Mouse (Mus musculus) liver, embryonic 14.5 days (tissue): ENCODE data around the gene Fgfr2. TPM values are rescaled to one million over a fixed set of nuclear protein-coding genes. Genes with fewer than 3 reads are reported as not detected.

Source experiments
- ATAC-seq: fragments of 200-750 bp; cut with Nextera tagmentation; 2 replicates; pipeline ENCODE4 v1.8.0; 2017; ENCODE audit warnings: moderate number of reproducible peaks, mild to moderate bottlenecking, moderate library complexity; ENCODE audit not compliant: insufficient read depth
- DNase-seq, 3 experiments: peaks; one replicate each; pipeline ENCODE4 v3.0.0-alpha.2; 2012 to 2013; ENCODE audit warnings: low read depth in 3 of 3, low spot score in 3 of 3
- H3K27ac ChIP-seq: fragments of 300-500 bp; sonication (generic); 2 replicates; pipeline ENCODE4 v1.5.1; 2014; ENCODE audit warnings: moderate library complexity, mild to moderate bottlenecking, control low read depth, inconsistent platforms
- H3K27me3 ChIP-seq: fragments of 300-500 bp; sonication (generic); 2 replicates; pipeline ENCODE4 v1.6.1; 2014; ENCODE audit warnings: mild to moderate bottlenecking, low read length, moderate library complexity; ENCODE audit not compliant: control insufficient read depth, insufficient read depth
- H3K36me3 ChIP-seq: fragments of 300-500 bp; sonication (generic); replicated peaks from 2 replicates; pipeline ENCODE4 v1.6.1; 2014; ENCODE audit warnings: low read depth; ENCODE audit not compliant: control insufficient read depth, insufficient read depth
- H3K4me1 ChIP-seq, 2 experiments: fragments of 200-500 bp in 1 of 2; fragments of 300-500 bp in 1 of 2; sonication (generic) in 1 of 2; replicated peaks; 2 replicates each; pipeline ENCODE4 v1.6.1; 2012 to 2014; ENCODE audit warnings: antibody characterized with exemption in 1 of 2, inconsistent platforms in 1 of 2, low read length in 1 of 2; ENCODE audit not compliant: control insufficient read depth in 2 of 2, insufficient read depth in 2 of 2
- H3K4me2 ChIP-seq: fragments of 300-500 bp; sonication (generic); 2 replicates; pipeline ENCODE4 v1.6.1; 2014; ENCODE audit warnings: low read depth, mild to moderate bottlenecking, control low read depth, moderate library complexity
- H3K4me3 ChIP-seq, 2 experiments: fragments of 200-500 bp in 1 of 2; fragments of 300-500 bp in 1 of 2; sonication (generic) in 1 of 2; 2 replicates each; pipeline ENCODE4 v1.5.1; 2012 to 2014; ENCODE audit warnings: low read depth in 2 of 2, low read length in 2 of 2, mild to moderate bottlenecking in 2 of 2, control low read depth in 1 of 2, inconsistent platforms in 1 of 2, moderate library complexity in 1 of 2; ENCODE audit not compliant: insufficient read depth in 1 of 2
- H3K9ac ChIP-seq: fragments of 300-500 bp; sonication (generic); replicated peaks from 2 replicates; pipeline ENCODE4 v1.6.1; 2014; ENCODE audit warnings: mild to moderate bottlenecking, control low read depth, moderate library complexity
- H3K9me3 ChIP-seq: fragments of 300-500 bp; sonication (generic); 2 replicates; pipeline ENCODE4 v1.6.1; 2016; ENCODE audit warnings: low read length, mixed read lengths; ENCODE audit not compliant: control insufficient read depth
- CTCF ChIP-seq: IDR thresholded peaks from 2 replicates; pipeline ENCODE4 v1.5.1; 2016; ENCODE audit warnings: antibody characterized with exemption, low read depth, control low read depth
- EP300 ChIP-seq: IDR thresholded peaks from 2 replicates; pipeline ENCODE4 v1.6.1; 2016; ENCODE audit warnings: antibody characterized with exemption, low read depth
- WGBS: fragments of 180-500 bp; shearing (Covaris S2); extraction: QIAGEN DNeasy Blood & Tissue Kit; methylation state at CpG from one replicate; pipeline ENCODE4 v1.1.7; 2014; ENCODE audit not compliant: insufficient replicate concordance; 5-methylcytosine and 5-hydroxymethylcytosine counted together
- polyA plus RNA-seq, 2 experiments: library from polyadenylated mRNA; depleted of rRNA in 1 of 2; stranded (reverse) in 1 of 2; unstranded in 1 of 2; fragments of >200 nt; fragmentation: Nextera tagmentation in 1 of 2; extraction: Ambion mirVana in 1 of 2; gene quantifications; 2 replicates each; pipeline versions ENCODE4 v1.2.1 to v1.2.3; 2012 to 2014

Gene Fgfr2
- polyA plus RNA-seq, 2 experiments, result 7.9 to 8.8 TPM

- no peak for TF ChIP-seq EP300
- no peak overlapping the region for H3K4me2 ChIP-seq
- H3K36me3 ChIP-seq, result no peaks in the 10 kb centered on the region
- WGBS, result 57% methylated on average over 7 of the region's 7 CpGs
- no peaks in the 10 kb centered on the region for H3K9me3 ChIP-seq
- no peak for ATAC-seq
- H3K4me1 ChIP-seq, result peaks cover 14 to 23% of the 10 kb centered on the region in 2 experiments
- H3K27ac ChIP-seq, result no peak overlapping the region
- H3K4me3 ChIP-seq, result no peak overlapping the region
- no peak overlapping the region for H3K9ac ChIP-seq
- H3K27me3 ChIP-seq, result no peaks in the 10 kb centered on the region
- DNase-seq, result no peak
These were observed 864.3 kb downstream of the Fgfr2 start for GRCm38 (mm10) chr7:132258817-132259216.

GRCm38 (mm10) chr7:132258216-132258615 is 864.9 kb downstream of the Fgfr2 start:
- TF ChIP-seq CTCF (no peak), EP300 (no peak)
- Histone ChIP-seq H3K27me3 (no peaks in the 10 kb centered on the region), H3K4me2 (no peak overlapping the region), H3K27ac (no peak overlapping the region), H3K9me3 (no peaks in the 10 kb centered on the region), H3K4me3 (no peak overlapping the region), H3K9ac (no peak overlapping the region), H3K4me1 (peaks cover 12 to 23% of the 10 kb centered on the region in 2 experiments), H3K36me3 (no peaks in the 10 kb centered on the region)
- ATAC-seq (no peak), DNase-seq (no peak)
- WGBS, result 62% methylated on average over 5 of the region's 5 CpGs

- WGBS, result 74% methylated on average over 5 of the region's 5 CpGs
- peaks cover 0 to 2% of the 10 kb centered on the region in 2 experiments; a peak in 1 of 4 replicates for H3K4me1 ChIP-seq
- TF ChIP-seq EP300, result no peak
- no peak for TF ChIP-seq CTCF
- no peak overlapping the region for H3K4me3 ChIP-seq
- H3K27ac ChIP-seq, result no peak overlapping the region
- ATAC-seq (no peak), DNase-seq (no peak)
- no peak overlapping the region for H3K9ac ChIP-seq
- no peaks in the 10 kb centered on the region for H3K36me3 ChIP-seq
- H3K4me2 ChIP-seq, result no peak overlapping the region
- no peaks in the 10 kb centered on the region for H3K27me3 ChIP-seq
- H3K9me3 ChIP-seq, result no peaks in the 10 kb centered on the region
These were observed 869.6 kb downstream of the Fgfr2 start for GRCm38 (mm10) chr7:132253513-132253912.

DNA sequence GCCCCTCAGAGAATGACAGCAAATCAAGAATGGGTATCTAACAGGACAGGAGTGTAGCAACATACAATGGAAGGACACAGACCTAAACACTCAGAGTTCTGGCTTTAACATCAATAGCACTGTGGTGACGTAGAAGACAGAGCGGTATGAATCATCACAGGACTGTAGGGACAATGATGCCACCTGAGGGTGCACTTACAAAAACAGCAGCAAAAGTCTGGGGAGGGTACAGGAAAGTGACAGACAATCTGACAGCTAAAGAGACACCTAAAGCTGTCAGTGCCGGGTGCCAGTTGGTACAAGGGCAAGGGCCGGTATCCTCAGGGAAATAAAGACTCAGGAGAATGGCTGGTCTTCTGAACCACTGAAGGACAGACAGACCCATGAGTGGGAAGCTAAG is 870.1 kb downstream of the Fgfr2 start:
- Histone ChIP-seq H3K27me3 (no peaks in the 10 kb centered on the region), H3K9ac (no peak overlapping the region), H3K4me3 (no peak overlapping the region), H3K4me1 (peaks cover 0 to 2% of the 10 kb centered on the region in 2 experiments; a peak in 1 of 4 replicates), H3K27ac (no peak overlapping the region), H3K9me3 (no peaks in the 10 kb centered on the region), H3K36me3 (no peaks in the 10 kb centered on the region), H3K4me2 (no peak overlapping the region)
- DNase-seq (no peak), ATAC-seq (no peak)
- WGBS, result 75% methylated on average over 4 of the region's 4 CpGs
- TF ChIP-seq CTCF (no peak), EP300 (no peak)

GRCm38 (mm10) chr7:132249563-132250119 is 873.5 kb downstream of the Fgfr2 start:
- H3K27me3 ChIP-seq, result no peaks in the 10 kb centered on the region
- TF ChIP-seq CTCF, result no peak
- no peak for TF ChIP-seq EP300
- no peak overlapping the region for H3K9ac ChIP-seq
- H3K9me3 ChIP-seq, result no peaks in the 10 kb centered on the region
- no peak overlapping the region for H3K27ac ChIP-seq
- DNase-seq (no peak), ATAC-seq (no peak)
- 72% methylated on average over 10 of the region's 10 CpGs for WGBS
- H3K36me3 ChIP-seq, result no peaks in the 10 kb centered on the region
- H3K4me2 ChIP-seq, result no peak overlapping the region
- H3K4me1 ChIP-seq, result peaks cover 0 to 2% of the 10 kb centered on the region in 2 experiments; a peak in 1 of 4 replicates
- no peak overlapping the region for H3K4me3 ChIP-seq
